Mouse (Mus musculus) forebrain, embryonic 15.5 days (tissue): ENCODE results near the gene Secisbp2. TPM values are rescaled to one million over a fixed set of nuclear protein-coding genes. Genes with fewer than 3 reads are reported as not detected.
"Not testable (repeated sequence)": the region's sequence is repeated elsewhere in the genome, so short reads cannot be mapped to it uniquely, and the experiment has no call there.

Source experiments
- ATAC-seq: fragments of 200-750 bp; cut with Nextera tagmentation; replicated peaks from 2 replicates; pipeline ENCODE4 v1.8.0; 2017; ENCODE audit warnings: mild to moderate bottlenecking, moderate TSS enrichment, moderate library complexity
- H3K27ac ChIP-seq: fragments of 300-500 bp; sonication (generic); replicated peaks from 2 replicates; pipeline ENCODE4 v1.5.1; 2015; ENCODE audit warnings: mild to moderate bottlenecking, inconsistent platforms
- H3K27me3 ChIP-seq: fragments of 300-500 bp; sonication (generic); 2 replicates; pipeline ENCODE4 v1.6.1; 2015; ENCODE audit warnings: inconsistent platforms
- H3K36me3 ChIP-seq: fragments of 300-500 bp; sonication (generic); 2 replicates; pipeline ENCODE4 v1.6.1; 2015; ENCODE audit warnings: mild to moderate bottlenecking, inconsistent platforms
- H3K4me1 ChIP-seq: fragments of 300-500 bp; sonication (generic); 2 replicates; pipeline ENCODE4 v1.6.1; 2015; ENCODE audit warnings: inconsistent platforms
- H3K4me2 ChIP-seq: fragments of 300-500 bp; sonication (generic); replicated peaks from 2 replicates; pipeline ENCODE4 v1.6.1; 2015; ENCODE audit warnings: mild to moderate bottlenecking, inconsistent platforms
- H3K4me3 ChIP-seq: fragments of 300-500 bp; sonication (generic); 2 replicates; pipeline ENCODE4 v1.5.1; 2015; ENCODE audit warnings: mild to moderate bottlenecking, inconsistent platforms
- H3K9ac ChIP-seq: fragments of 300-500 bp; sonication (generic); replicated peaks from 2 replicates; pipeline ENCODE4 v1.6.1; 2015; ENCODE audit warnings: mild to moderate bottlenecking, inconsistent platforms
- H3K9me3 ChIP-seq: fragments of 300-500 bp; sonication (generic); 2 replicates; pipeline ENCODE4 v1.6.1; 2016; ENCODE audit warnings: inconsistent platforms
- WGBS: fragments of 180-500 bp; shearing (Covaris S2); methylation state at CpG from one replicate; pipeline ENCODE4 v1.1.7; 2015; ENCODE audit warnings: mixed read lengths; 5-methylcytosine and 5-hydroxymethylcytosine counted together
- polyA plus RNA-seq: library from polyadenylated mRNA; unstranded; fragments of >200 nt; fragmentation: Nextera tagmentation; extraction: Ambion mirVana; gene quantifications from 2 replicates; pipeline ENCODE4 v1.2.1, GENCODE M21; 2015

Gene Secisbp2
- polyA plus RNA-seq, 1 experiment from 2014 or later: 33.3 TPM

GRCm38 (mm10) chr13:51645872-51646271 is 5.6 kb upstream of the Secisbp2 start:
- Histone ChIP-seq H3K9ac (peak overlapping the region; percentile 57), H3K27me3 (no peaks in the 10 kb centered on the region), H3K4me1 (peaks cover 23% of the 10 kb centered on the region), H3K27ac (no peak overlapping the region), H3K36me3 (no peaks in the 10 kb centered on the region), H3K9me3 (no peaks in the 10 kb centered on the region), H3K4me2 (peak overlapping the region; percentile 88), H3K4me3 (peak overlapping the region; percentile 65)
- under 1% methylated on average over 7 of the region's 7 CpGs for WGBS
- no peak for ATAC-seq

GRCm38 (mm10) chr13:51646362-51647027 is 5.0 kb upstream of the Secisbp2 start:
- Histone ChIP-seq H3K9ac (peak overlapping the region; percentile 57; the same call in 1 of the 2 replicates), H3K4me2 (peak overlapping the region; percentile 88), H3K9me3 (no peaks in the 10 kb centered on the region), H3K4me3 (peak overlapping the region; percentile 65), H3K27ac (no peak overlapping the region), H3K27me3 (no peaks in the 10 kb centered on the region), H3K4me1 (peaks cover 27% of the 10 kb centered on the region), H3K36me3 (no peaks in the 10 kb centered on the region)
- 21% methylated on average over 3 of the region's 3 CpGs for WGBS
- ATAC-seq: no peak

DNA sequence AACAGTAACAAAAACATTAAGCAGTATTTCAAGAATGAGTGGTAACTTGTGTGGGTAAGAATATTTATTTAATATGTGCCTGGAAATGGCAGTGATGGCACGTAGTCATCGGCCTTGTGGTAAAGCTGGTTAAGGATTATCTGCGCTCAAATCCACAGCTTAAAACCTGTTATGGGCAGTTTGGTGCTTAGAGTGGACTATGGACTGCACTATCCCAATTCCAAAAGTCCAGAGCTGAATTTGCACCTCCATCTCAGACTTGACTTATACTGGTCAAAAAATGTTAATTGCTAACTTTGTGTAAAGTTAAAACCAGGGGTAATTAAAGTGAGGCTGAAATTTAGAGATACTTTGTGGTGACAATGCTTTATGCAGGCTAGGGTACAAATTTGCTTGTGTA is 3.7 kb upstream of the Secisbp2 start:
- WGBS: 95% methylated on average over 3 of the region's 3 CpGs
- peaks cover 35% of the 10 kb centered on the region for H3K4me1 ChIP-seq
- no peak for ATAC-seq
- H3K9ac ChIP-seq: no peak overlapping the region
- no peaks in the 10 kb centered on the region for H3K27me3 ChIP-seq
- H3K27ac ChIP-seq: no peak overlapping the region
- H3K9me3 ChIP-seq: no peaks in the 10 kb centered on the region
- H3K4me2 ChIP-seq: no peak overlapping the region
- H3K36me3 ChIP-seq: no peaks in the 10 kb centered on the region
- no peak overlapping the region for H3K4me3 ChIP-seq

GRCm38 (mm10) chr13:51648237-51648636 is 3.3 kb upstream of the Secisbp2 start:
- Histone ChIP-seq H3K9ac (no peak overlapping the region), H3K27me3 (no peaks in the 10 kb centered on the region), H3K4me2 (no peak overlapping the region), H3K27ac (no peak overlapping the region), H3K36me3 (no peaks in the 10 kb centered on the region), H3K4me1 (peaks cover 35% of the 10 kb centered on the region), H3K4me3 (no peak overlapping the region), H3K9me3 (no peaks in the 10 kb centered on the region)
- ATAC-seq: no peak
- 87% methylated on average over 4 of the region's 4 CpGs for WGBS

GRCm38 (mm10) chr13:51649740-51650139 is 1.8 kb upstream of the Secisbp2 start:
- Histone ChIP-seq H3K9me3 (no peaks in the 10 kb centered on the region), H3K4me1 (peaks cover 35% of the 10 kb centered on the region), H3K9ac (no peak overlapping the region), H3K4me2 (no peak overlapping the region), H3K4me3 (no peak overlapping the region), H3K27ac (no peak overlapping the region), H3K27me3 (no peaks in the 10 kb centered on the region), H3K36me3 (peaks cover 5% of the 10 kb centered on the region; the same call in 1 of the 2 replicates)
- no peak for ATAC-seq
- WGBS: 60% methylated on average over 1 of the region's 1 CpGs

- Histone ChIP-seq H3K4me1 (peaks cover 14% of the 10 kb centered on the region), H3K4me3 (no peak overlapping the region), H3K9me3 (no peaks in the 10 kb centered on the region), H3K36me3 (peaks cover 36% of the 10 kb centered on the region), H3K9ac (no peak overlapping the region), H3K27me3 (no peaks in the 10 kb centered on the region), H3K4me2 (no peak overlapping the region), H3K27ac (no peak overlapping the region)
- no peak for ATAC-seq
- WGBS: 95% methylated on average over 6 of the region's 6 CpGs
These were observed 1.7 kb downstream of the Secisbp2 start for GRCm38 (mm10) chr13:51653159-51653558.

DNA sequence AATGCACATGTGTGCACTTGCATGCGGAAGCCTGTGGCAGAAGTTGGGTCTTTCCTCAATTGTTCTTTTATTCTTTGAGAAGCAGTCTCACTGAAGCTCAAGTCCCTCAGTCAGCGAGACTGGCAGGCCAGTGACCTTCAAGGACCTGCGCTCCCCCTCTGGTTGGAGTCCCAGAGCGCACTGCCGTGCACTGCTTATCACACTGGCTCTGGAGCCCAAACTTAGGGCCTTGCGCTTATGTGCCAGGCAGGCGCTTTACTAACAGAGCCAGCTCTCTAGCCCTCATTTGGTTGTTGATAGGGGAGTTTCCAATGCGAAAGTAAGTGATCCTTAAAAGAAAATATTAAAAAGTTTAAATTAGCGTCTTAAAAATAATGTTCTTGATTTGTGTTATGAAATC is 2.5 kb downstream of the Secisbp2 start:
- Histone ChIP-seq H3K27ac (no peak overlapping the region), H3K9me3 (no peaks in the 10 kb centered on the region), H3K4me1 (peaks cover 14% of the 10 kb centered on the region), H3K36me3 (peaks cover 43% of the 10 kb centered on the region), H3K27me3 (no peaks in the 10 kb centered on the region), H3K9ac (no peak overlapping the region), H3K4me2 (no peak overlapping the region), H3K4me3 (no peak overlapping the region)
- no peak for ATAC-seq
- 93% methylated on average over 9 of the region's 9 CpGs for WGBS

GRCm38 (mm10) chr13:51656516-51657235 is 5.2 kb downstream of the Secisbp2 start:
- 95% methylated on average over 13 of the region's 13 CpGs for WGBS
- Histone ChIP-seq H3K4me1 (peaks cover 8% of the 10 kb centered on the region), H3K4me3 (no peak overlapping the region), H3K27ac (no peak overlapping the region), H3K9me3 (no peaks in the 10 kb centered on the region), H3K27me3 (no peaks in the 10 kb centered on the region), H3K9ac (no peak overlapping the region), H3K36me3 (peaks cover 67% of the 10 kb centered on the region), H3K4me2 (no peak overlapping the region)
- no peak for ATAC-seq

DNA sequence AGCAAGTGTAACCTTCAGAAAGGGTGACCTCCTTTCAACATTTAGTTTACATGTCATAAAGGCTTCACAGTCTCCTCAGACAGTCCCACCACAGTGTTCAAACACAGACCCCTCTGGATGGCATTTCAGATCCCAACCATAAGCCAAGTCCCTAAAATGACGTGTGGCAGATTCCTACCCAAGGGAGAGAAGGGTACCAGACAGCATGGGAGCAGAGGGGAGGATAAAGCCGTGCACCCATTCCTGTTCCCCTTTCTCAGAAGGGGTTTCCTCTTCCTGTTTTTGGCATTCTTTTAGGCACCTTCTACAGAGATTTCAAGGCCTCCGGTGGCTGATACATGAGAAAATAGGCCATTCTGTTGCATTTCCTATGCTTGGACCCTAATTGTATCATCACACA is 6.6 kb downstream of the Secisbp2 start:
- no peaks in the 10 kb centered on the region for H3K4me1 ChIP-seq
- H3K27me3 ChIP-seq: no peaks in the 10 kb centered on the region
- 95% methylated on average over 3 of the region's 3 CpGs for WGBS
- no peak overlapping the region for H3K9ac ChIP-seq
- peaks cover 80% of the 10 kb centered on the region for H3K36me3 ChIP-seq
- H3K4me2 ChIP-seq: no peak overlapping the region
- no peak overlapping the region for H3K4me3 ChIP-seq
- no peak overlapping the region for H3K27ac ChIP-seq
- no peak for ATAC-seq
- H3K9me3 ChIP-seq: no peaks in the 10 kb centered on the region

- Histone ChIP-seq H3K36me3 (peaks cover 87% of the 10 kb centered on the region), H3K4me2 (no peak overlapping the region), H3K9ac (no peak overlapping the region), H3K27me3 (no peaks in the 10 kb centered on the region), H3K4me3 (no peak overlapping the region), H3K9me3 (no peaks in the 10 kb centered on the region), H3K27ac (no peak overlapping the region), H3K4me1 (no peaks in the 10 kb centered on the region)
- ATAC-seq: no peak
- 95% methylated on average over 7 of the region's 7 CpGs for WGBS
These were observed 8.1 kb downstream of the Secisbp2 start for GRCm38 (mm10) chr13:51659573-51659972.

DNA sequence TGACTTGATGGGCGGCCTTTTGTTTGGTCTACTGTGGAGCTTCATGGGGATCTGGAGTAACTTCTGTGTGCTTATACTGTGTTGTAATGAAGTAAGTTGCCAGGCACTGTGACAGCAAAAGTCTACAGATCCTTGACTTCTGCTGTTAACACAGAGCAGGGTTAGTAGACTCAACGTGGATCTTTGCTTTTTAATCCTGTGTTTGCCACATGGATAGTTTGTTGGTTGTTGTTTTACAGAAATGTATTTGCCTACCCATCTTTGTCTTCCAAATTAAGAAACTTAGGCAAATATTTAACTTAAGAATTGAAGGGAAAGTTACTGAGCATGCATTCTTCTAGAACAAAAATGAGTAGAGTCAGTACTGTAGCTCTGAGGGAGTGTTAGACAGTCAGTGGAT is 12.1 kb downstream of the Secisbp2 start:
- H3K36me3 ChIP-seq: peaks cover 84% of the 10 kb centered on the region
- H3K4me2 ChIP-seq: no peak overlapping the region
- no peak for ATAC-seq
- 97% methylated on average over 2 of the region's 2 CpGs for WGBS
- H3K27me3 ChIP-seq: no peaks in the 10 kb centered on the region
- H3K9me3 ChIP-seq: no peaks in the 10 kb centered on the region
- no peak overlapping the region for H3K9ac ChIP-seq
- H3K4me1 ChIP-seq: no peaks in the 10 kb centered on the region
- H3K27ac ChIP-seq: no peak overlapping the region
- H3K4me3 ChIP-seq: no peak overlapping the region

DNA sequence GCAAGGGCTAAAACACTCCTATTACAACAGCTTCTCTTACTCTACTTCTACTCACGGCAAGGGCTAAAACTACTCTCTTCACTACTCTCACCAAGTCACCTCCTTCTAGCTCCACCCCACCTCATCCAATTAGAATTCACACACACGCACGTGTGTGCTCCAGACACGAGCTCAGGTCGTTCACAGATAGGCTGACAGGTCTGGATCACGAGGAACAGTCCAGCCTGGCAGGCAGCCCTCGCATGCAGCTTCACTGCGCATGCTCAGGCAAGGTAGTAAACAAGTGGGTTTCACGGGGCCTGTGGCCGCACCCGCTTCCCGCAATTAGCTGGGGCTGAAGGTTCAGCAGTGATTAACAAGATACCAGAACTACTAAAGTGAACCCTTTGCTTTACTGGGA is 16.7 kb downstream of the Secisbp2 start:
- peaks cover 69% of the 10 kb centered on the region for H3K36me3 ChIP-seq
- H3K27me3 ChIP-seq, H3K4me1 ChIP-seq, H3K4me2 ChIP-seq, H3K4me3 ChIP-seq, H3K27ac ChIP-seq, H3K9me3 ChIP-seq, H3K9ac ChIP-seq, ATAC-seq: not testable (repeated sequence)
- whole genome bisulfite sequencing: 92% methylated on average over 12 of the region's 12 CpGs
